Mouse (Mus musculus) heart, embryonic 11.5 days (tissue): ENCODE measurements around the gene Abhd4. TPM values are rescaled to one million over a fixed set of nuclear protein-coding genes. Genes with fewer than 3 reads are reported as not detected.

Experiments
- ATAC-seq: fragments of 200-750 bp; cut with Nextera tagmentation; replicated peaks from 2 replicates; pipeline ENCODE4 v1.8.0; 2017; ENCODE audit warnings: moderate library complexity; ENCODE audit not compliant: insufficient number of reproducible peaks, low FRiP score, low TSS enrichment
- H3K27ac ChIP-seq: fragments of 300-500 bp; sonication (generic); 2 replicates; pipeline ENCODE4 v1.5.1; 2014; ENCODE audit warnings: mild to moderate bottlenecking, low read depth, low read length
- H3K27me3 ChIP-seq: fragments of 300-500 bp; sonication (generic); 2 replicates; pipeline ENCODE4 v1.6.1; 2014; ENCODE audit warnings: mild to moderate bottlenecking, low read length, mixed read lengths; ENCODE audit not compliant: control insufficient read depth, insufficient read depth
- H3K36me3 ChIP-seq: fragments of 300-500 bp; sonication (generic); 2 replicates; pipeline ENCODE4 v1.6.1; 2014; ENCODE audit warnings: mild to moderate bottlenecking, low read length, moderate library complexity, mixed read lengths; ENCODE audit not compliant: control insufficient read depth, insufficient read depth
- H3K4me1 ChIP-seq: fragments of 300-500 bp; sonication (generic); 2 replicates; pipeline ENCODE4 v1.6.1; 2014; ENCODE audit warnings: low read length; ENCODE audit not compliant: control insufficient read depth, insufficient read depth
- H3K4me2 ChIP-seq: fragments of 300-500 bp; sonication (generic); 2 replicates; pipeline ENCODE4 v1.6.1; 2014; ENCODE audit warnings: mild to moderate bottlenecking, moderate library complexity
- H3K4me3 ChIP-seq: fragments of 300-500 bp; sonication (generic); 2 replicates; pipeline ENCODE4 v1.5.1; 2014; ENCODE audit warnings: low read depth, low read length
- H3K9ac ChIP-seq: fragments of 300-500 bp; sonication (generic); 2 replicates; pipeline ENCODE4 v1.6.1; 2014; ENCODE audit warnings: mild to moderate bottlenecking, low read depth, low read length, moderate library complexity
- H3K9me3 ChIP-seq: fragments of 300-500 bp; sonication (generic); replicated peaks from 2 replicates; pipeline ENCODE4 v1.6.1; 2016; ENCODE audit warnings: low read length; ENCODE audit not compliant: control insufficient read depth
- WGBS: fragments of 180-500 bp; shearing (Covaris S2); extraction: QIAGEN DNeasy Blood & Tissue Kit; methylation state at CpG from one replicate; pipeline ENCODE4 v1.1.7; 2014; ENCODE audit not compliant: insufficient replicate concordance; 5-methylcytosine and 5-hydroxymethylcytosine counted together
- polyA plus RNA-seq: library from polyadenylated mRNA; unstranded; fragments of >200 nt; fragmentation: Nextera tagmentation; extraction: Ambion mirVana; gene quantifications from 2 replicates; pipeline ENCODE4 v1.2.1, GENCODE M21; 2014

The Abhd4 gene
- polyA plus RNA-seq, 1 experiment from 2014 or later = 97.3 TPM

DNA sequence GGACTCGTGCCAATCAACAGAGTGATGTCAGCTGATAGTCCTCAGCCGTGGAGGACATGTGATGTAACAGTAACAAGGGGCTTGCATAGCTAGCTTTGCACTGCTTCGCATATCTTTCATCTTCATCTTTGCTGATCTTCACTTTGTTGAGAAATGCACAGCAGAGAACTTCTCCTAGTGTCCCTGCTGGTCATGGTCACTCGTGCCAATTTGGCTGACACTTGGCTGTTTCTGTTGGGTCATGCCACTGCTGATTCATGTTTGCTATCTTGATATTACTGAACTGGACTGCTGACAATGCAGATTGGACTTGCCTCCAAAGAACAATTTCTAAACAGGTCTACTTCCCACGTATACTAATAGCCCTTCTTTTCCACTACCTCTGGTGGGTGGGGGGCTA is 46.1 kb downstream of the Abhd4 start:
- Histone ChIP-seq H3K27me3 (no peaks in the 10 kb centered on the region), H3K4me2 (no peak overlapping the region), H3K9ac (no peak overlapping the region), H3K4me1 (no peaks in the 10 kb centered on the region), H3K4me3 (no peak overlapping the region), H3K36me3 (no peaks in the 10 kb centered on the region), H3K27ac (no peak overlapping the region), H3K9me3 (no peaks in the 10 kb centered on the region)
- WGBS = 72% methylated on average over 5 of the region's 5 CpGs
- no peak for ATAC-seq

- Histone ChIP-seq H3K9me3 (no peaks in the 10 kb centered on the region), H3K27me3 (no peaks in the 10 kb centered on the region), H3K4me3 (no peak overlapping the region), H3K36me3 (no peaks in the 10 kb centered on the region), H3K4me2 (no peak overlapping the region), H3K9ac (no peak overlapping the region), H3K27ac (no peak overlapping the region), H3K4me1 (no peaks in the 10 kb centered on the region)
- 84% methylated on average over 3 of the region's 3 CpGs for whole genome bisulfite sequencing
- ATAC-seq = no peak
Observed at GRCm38 (mm10) chr14:54300676-54301075, 46.7 kb downstream of the Abhd4 start.

DNA sequence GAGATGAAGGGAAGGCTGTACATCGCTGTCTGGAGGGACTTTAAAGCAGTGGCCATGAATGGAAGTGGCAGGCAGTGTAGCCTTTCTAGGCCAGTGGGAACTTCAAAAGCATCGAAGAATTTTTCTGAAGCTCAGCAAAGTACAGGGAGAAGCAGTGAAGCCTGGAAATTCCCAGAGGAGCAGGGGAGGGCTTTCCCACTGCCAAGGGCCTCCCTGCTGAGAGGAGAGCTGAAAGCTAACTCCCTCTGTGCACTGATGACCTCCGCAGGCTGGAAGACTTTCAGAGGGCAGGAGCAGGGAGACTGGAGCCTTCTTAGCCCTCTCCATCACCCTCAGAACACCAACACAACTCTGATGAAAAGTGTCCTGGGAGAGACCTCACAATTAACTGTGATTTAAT is 57.8 kb downstream of the Abhd4 start:
- no peak overlapping the region for H3K4me2 ChIP-seq
- no peaks in the 10 kb centered on the region for H3K9me3 ChIP-seq
- no peak overlapping the region for H3K4me3 ChIP-seq
- H3K9ac ChIP-seq = no peak overlapping the region
- H3K4me1 ChIP-seq = no peaks in the 10 kb centered on the region
- 35% methylated on average over 3 of the region's 3 CpGs for WGBS
- no peak for ATAC-seq
- no peaks in the 10 kb centered on the region for H3K36me3 ChIP-seq
- no peak overlapping the region for H3K27ac ChIP-seq
- H3K27me3 ChIP-seq = 0 out of 2 replicates have a peak, but pooled peaks cover 3% of the 10 kb centered on the region

Other genes starting within 250 kb of the Abhd4 start
- 369 and 395 TPM in 2 replicates for gene Dad1, start 84 bp upstream of the Abhd4 start, polyA plus RNA-seq
- not detected in 2 replicates for gene Olfr49, start 30.8 kb downstream of the Abhd4 start, polyA plus RNA-seq
- gene Oxa1l, start 106.6 kb downstream of the Abhd4 start, polyA plus RNA-seq = 61.7 and 62.5 TPM in 2 replicates
- 8.0 TPM in 2 replicates for gene Slc7a7, start 163.6 kb downstream of the Abhd4 start, polyA plus RNA-seq
- gene Mrpl52, start 172.7 kb downstream of the Abhd4 start, polyA plus RNA-seq = 242 and 250 TPM in 2 replicates
- gene Mmp14, start 177.4 kb downstream of the Abhd4 start, polyA plus RNA-seq = 84.3 and 90.2 TPM in 2 replicates
- 31.8 and 35.2 TPM in 2 replicates for gene Lrp10, start 209.9 kb downstream of the Abhd4 start, polyA plus RNA-seq
- gene Rem2, start 221.9 kb downstream of the Abhd4 start, polyA plus RNA-seq = 2.0 TPM in 2 replicates